Mouse (Mus musculus) kidney, adult 18-20 months (tissue): ENCODE results near the gene Hoxc11.

Source experiments
- DNase-seq: peaks from one replicate; pipeline ENCODE4 v3.0.0; 2021

The Hoxc11 gene

DNA sequence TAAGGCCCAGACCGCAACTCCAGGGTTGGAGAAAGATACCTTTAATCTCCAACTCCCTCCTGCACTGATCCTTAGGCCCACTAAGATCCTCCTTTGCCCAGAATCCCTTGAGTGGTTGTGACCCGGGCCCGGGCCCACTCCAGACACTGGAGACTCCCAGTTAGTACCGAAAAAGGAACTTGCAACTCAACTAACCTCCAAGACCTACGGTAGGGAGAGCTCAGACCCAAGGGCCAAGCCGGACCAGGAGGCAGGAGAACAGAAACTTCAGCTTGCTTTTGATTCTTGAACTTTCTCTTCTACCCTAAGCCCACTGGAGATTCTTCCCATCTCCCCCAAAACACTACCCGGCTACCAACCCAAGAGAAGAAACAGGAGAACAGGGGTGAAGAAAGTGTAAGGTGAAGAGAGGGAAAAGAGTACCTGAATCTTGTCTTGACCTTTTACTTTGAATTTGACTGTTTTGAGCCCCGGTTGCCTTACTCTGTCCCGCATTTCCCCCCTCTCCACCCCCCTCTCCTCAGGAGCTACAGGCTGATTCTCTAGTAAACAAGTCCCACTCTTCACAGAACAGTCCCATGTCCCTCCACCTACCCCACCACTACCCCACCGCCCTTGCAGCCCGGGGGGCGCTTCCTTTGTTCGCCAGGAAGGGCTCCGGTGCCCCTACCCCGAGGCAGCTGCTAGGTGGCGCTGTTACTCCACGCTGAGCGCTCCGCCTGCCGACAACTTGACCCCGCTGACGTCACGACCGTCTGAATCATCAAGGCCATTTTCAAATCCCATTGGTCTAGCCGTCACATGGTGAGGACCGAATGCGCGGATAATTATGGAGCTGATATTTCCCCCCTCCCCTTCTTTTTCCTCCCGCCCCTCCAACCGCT, 11.9 kb downstream of the Hoxc11 start:
- peak; percentile 93 for DNase-seq

DNA sequence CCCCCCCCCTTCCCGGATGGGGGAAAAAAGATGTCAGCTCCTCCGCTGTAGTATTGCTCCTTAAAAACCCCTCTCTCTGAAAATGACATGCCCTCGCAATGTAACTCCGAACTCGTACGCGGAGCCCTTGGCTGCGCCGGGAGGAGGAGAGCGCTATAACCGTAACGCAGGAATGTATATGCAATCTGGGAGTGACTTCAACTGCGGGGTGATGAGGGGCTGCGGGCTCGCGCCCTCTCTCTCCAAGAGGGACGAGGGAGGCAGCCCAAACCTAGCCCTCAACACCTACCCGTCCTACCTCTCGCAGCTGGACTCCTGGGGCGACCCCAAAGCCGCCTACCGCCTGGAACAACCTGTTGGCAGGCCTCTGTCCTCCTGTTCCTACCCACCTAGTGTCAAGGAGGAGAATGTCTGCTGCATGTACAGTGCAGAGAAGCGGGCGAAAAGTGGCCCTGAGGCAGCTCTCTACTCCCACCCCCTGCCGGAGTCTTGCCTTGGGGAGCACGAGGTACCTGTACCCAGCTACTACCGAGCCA, 12.6 kb downstream of the Hoxc11 start, which contains the start of gene Hoxc10:
Gene Hoxc10 (plus strand): TSS at position 21 of the 536 bp plus-strand sequence.
- no peak for DNase-seq

DNA sequence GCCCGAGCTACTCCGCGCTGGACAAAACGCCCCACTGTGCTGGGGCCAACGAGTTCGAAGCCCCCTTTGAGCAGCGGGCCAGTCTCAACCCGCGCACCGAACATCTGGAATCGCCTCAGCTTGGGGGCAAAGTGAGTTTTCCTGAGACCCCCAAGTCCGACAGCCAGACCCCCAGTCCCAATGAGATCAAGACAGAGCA, 13.0 kb downstream of the Hoxc11 start, which contains the start of gene Hoxc5:
Gene Hoxc5 (plus strand): TSS at position 132 of the 199 bp plus-strand sequence.
- DNase-seq = no peak

DNA sequence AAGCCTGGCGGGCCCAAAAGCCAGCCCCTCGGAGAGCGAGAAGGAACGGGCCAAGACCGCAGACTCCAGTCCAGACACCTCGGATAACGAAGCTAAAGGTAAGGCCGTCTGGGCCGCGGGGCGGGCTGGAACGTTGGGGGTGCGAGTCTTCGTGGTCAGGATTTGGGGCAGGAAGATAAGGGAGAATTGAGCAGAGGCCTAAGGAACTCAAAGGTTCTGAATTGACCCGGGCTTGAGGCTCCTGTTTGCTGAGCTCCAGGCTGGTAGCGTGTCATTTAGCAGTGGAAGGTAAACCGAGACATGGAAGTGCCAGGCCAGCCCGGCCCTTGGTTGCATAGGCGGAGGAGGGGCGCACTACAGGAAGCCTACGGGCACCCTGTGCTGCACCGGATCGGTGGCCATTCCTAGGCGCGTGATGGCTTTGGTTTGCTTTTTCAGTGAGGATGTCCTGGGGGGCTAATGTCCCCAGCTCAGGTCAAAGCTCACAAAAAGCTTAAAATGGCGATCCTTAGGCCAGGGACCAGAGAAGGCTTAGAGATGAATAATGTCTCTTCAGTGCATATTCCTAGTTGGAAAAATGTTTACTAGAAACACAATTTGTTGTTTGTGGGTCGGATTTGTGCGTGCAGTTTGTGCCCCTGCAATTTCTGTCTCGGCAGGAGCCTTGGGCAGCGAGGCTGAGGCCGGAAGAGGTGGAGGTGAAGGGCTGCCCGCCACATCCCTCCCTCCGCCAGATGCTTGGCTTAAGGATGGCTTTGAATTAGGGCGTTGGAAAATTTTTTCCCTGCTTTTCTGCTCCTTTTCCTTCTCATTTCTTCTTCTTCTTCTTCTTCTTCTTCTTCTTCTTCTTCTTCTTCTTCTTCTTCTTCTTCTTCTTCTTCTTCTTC, 13.5 kb downstream of the Hoxc11 start:
- peak; percentile 62 for DNase-seq

- DNase-seq = no peak
Measured at GRCm38 (mm10) chr15:102969296-102969695, 15.1 kb downstream of the Hoxc11 start.

DNA sequence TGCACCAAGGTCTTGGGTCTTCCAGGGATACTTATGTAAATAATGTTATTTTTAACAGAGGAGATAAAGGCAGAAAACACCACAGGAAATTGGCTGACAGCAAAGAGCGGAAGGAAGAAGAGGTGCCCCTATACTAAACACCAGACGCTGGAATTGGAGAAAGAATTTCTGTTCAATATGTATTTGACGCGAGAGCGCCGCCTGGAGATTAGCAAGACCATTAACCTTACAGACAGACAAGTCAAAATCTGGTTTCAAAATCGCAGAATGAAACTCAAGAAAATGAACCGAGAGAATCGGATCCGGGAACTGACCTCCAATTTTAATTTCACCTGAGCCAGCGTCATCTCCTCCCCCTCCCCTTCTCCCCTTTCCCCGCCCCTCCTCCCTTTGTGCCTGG, 16.5 kb downstream of the Hoxc11 start:
- peak; percentile 62 for DNase-seq

- DNase-seq = peak; percentile 49
Measured at GRCm38 (mm10) chr15:102972254-102972653, 18.0 kb downstream of the Hoxc11 start.

DNA sequence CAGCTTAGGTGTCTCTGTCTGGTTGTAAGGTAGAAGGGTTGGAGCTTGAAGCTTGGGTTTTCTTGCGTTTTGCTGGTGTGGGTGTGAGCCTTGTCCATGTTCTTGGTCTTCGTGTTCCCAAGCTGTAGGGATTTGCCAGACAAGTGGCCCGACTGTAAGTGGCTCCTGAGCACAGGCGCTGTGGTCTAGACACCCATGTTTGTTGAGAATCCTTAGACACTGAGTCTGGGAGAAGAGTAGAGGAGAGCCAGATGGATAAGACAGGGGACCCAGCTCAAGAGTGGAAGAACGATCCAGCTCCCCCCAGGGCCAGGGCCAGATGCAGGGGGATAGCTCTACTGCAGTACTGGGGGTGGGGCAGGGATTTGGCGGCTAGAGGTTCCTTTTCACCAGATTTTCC, 18.5 kb downstream of the Hoxc11 start:
- DNase-seq = no peak

GRCm38 (mm10) chr15:102975034-102975433, 20.8 kb downstream of the Hoxc11 start:
- DNase-seq = peak; percentile 37

DNA sequence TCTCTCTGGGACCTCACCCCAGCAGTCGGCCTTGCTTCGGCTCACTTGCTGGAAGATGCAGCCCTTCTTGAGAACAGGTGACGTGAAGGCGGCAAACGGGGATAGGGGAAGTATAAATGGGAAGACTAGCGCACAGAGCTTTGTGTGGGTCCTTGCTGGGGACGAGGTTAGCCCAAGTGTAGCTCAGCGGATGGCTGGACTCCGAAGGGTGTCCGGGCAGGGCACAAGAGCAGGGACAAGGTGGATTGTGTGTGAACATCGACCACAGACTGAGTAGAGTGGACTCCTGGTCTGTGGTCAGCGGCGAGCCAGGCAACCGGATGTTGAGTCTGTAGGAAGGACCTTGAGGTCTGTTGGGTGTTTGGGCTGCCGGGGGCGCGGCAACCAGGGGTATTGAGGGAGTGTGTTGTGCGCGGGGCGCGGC, 21.5 kb downstream of the Hoxc11 start:
- peak; percentile 73 for DNase-seq

GRCm38 (mm10) chr15:102976171-102976570, 21.9 kb downstream of the Hoxc11 start, which contains the start of gene Hoxc9:
Hoxc9 (plus strand) TSS chr15:102976439.
- DNase-seq = peak; percentile 61

DNA sequence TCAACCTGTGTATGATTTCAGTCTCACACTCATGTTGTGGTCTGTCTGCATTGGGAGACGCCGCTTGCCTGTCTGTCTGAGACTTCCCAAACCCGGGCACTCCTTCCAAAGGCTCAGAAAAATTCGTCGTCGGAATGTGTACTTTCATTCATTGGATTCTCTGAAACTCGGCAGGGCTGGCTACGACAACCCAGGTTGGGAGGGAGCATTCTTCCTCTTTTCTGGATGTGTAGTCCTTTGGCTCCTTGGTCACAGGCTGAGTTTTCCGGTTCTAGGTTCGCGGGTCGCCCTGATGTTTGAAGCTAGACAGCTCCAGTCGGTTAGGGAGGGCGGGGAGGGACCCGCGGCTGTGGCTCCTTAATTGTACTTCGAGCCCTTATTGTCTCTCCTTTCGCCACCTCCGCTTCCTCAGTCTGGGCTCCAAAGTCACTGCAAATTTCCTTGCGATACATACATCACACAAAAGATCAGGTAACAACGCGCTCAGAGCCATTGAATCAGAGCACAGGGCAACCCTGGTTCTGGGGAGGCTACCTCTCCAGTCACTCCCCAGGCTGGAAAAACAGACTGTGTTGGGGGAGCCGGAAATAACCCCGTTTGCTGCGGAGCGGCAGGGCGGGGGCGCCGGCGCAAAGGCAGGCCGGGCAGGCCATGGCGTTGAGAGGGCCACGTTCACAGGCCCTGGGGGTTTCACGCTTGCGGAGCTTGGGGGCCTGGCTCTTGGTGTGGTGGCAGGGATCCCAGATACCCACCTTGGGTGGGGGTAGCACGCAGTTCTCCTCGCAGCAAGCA, 22.6 kb downstream of the Hoxc11 start:
- peak; percentile 70 for DNase-seq

DNA sequence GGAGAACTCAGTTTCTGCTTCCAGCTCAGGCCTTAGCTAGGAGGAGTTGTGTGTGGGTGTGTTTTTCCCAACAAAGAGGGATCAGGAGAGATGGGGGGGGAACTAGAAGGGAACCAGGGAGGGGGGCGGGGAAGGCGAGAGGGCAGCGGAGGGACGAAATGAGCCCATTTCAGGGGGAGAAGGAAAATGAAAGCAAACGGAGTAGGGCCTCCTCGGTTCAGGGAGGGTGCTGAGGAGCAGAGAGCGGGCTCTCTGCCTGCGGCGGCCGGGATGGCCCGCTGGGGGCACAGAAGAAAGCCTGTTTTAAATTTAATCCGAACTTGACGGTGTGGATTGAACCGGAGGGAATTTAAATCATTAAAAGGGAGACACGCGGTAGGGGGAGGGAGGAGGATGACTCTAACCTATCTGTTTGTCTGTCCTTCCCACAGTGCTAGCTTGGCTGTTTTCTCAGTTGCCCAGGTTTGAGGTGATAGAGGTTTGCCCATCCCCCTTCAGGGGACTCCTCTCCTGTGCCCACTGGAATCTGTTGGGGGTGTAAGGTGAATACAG, 23.3 kb downstream of the Hoxc11 start:
- DNase-seq = peak; percentile 47

DNA sequence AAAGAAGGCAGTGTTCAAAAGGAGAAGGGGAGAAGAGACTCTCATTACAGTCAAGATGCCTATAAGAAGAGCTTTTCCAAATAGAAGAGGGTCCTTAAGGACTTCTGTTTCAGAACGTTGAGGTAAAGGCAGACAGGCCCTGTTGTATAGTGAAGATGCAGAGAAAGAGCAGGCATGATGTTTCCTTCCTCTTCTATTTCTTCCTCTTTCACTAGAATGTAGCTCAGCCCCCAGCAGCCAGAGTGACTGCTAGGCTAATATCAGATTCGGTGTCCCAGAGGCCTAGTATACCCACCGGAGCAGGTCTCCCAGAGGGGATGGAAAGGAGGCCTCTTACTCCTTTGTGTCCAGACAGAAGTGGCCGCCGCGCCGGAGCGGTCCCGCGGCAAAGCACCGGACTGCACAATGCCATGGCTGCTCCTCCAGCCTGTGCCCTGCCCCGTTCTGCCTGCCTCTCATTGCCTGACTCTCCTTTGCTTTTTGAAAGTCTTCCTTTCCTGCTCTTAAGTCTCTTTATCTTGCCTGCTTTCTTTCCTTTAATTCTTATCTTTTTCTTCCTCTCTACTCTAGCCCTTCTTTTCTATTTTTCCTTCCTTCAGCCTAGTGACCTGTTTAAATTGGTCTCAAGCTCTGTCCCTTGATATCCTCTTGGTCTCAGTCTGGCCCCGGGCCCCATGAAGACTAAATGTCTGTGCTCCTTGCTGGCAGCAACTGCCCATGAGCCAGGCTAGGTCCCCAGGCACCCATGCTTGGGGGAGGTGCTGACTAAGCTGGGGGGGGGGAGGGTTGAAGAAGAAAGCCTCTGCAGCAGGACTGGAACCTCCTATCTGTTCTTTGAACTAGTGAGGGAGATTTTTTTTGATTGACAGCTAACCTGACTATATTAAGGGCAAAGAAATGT, 24.6 kb downstream of the Hoxc11 start:
- peak; percentile 46 for DNase-seq

GRCm38 (mm10) chr15:102979936-102980335, 25.7 kb downstream of the Hoxc11 start:
- no peak for DNase-seq

- no peak for DNase-seq
Measured at GRCm38 (mm10) chr15:102980352-102980751, 26.1 kb downstream of the Hoxc11 start.

GRCm38 (mm10) chr15:102980912-102981311, 26.7 kb downstream of the Hoxc11 start:
- DNase-seq = no peak

DNA sequence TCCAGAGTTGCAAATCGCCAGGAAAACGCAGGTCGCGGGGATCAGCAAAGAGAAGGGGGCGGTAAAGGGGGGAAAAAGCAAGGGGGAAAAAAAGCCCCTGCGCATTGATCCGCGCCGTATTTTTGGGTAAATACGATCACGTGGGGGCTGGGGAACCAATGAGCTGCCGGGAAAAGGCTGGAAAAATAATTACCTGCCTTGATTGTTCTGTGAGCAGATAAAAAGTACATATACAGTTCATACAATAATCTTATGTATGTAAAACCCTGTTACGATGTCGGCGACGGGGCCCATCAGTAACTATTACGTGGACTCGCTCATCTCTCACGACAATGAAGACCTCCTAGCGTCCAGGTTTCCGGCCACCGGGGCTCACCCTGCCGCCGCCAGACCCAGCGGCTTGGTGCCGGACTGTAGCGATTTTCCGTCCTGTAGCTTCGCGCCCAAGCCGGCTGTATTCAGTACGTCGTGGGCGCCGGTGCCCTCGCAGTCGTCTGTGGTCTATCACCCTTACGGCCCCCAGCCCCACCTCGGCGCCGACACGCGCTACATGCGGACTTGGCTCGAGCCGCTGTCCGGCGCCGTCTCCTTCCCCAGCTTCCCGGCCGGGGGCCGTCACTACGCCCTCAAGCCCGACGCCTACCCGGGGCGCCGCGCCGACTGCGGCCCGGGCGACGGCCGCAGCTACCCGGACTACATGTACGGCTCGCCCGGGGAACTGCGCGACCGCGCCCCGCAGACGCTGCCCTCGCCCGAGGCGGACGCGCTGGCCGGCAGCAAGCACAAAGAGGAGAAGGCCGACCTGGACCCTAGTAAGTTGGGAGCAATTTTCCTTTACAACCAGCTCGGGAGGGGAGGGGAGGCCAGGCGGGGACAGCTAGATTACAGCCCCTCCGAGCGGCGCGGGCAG, 27.4 kb downstream of the Hoxc11 start:
- DNase-seq = peak; percentile 74

DNA sequence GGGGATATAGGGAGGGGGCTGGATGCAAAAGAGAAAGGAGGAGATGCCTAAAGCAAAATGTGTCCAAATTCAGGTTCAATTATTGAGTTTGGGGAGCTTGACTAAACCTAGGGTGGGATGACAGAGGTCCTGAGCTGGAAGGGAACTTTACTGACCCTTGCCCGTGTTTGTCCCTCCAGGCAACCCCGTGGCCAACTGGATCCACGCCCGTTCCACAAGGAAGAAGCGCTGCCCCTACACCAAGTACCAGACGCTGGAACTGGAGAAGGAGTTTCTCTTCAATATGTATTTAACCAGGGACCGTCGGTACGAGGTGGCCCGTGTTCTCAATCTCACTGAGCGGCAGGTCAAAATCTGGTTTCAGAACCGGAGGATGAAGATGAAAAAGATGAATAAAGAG, 29.5 kb downstream of the Hoxc11 start:
- DNase-seq = no peak

- DNase-seq = no peak
Measured at GRCm38 (mm10) chr15:102984521-102984920, 30.3 kb downstream of the Hoxc11 start.
